Mouse (Mus musculus): ENCODE measurements around the gene Myo18a.

Gene Myo18a

GRCm38 (mm10) chr11:77896820-77897805 is 134.1 kb downstream of the Myo18a start:
- no peak for DNase-seq (ENCODE audit: low spot score in 2 of 2)

GRCm38 (mm10) chr11:77900187-77900586 is 137.1 kb downstream of the Myo18a start:
- DNase-seq (ENCODE audit: low spot score in 2 of 2) = no peak

DNA sequence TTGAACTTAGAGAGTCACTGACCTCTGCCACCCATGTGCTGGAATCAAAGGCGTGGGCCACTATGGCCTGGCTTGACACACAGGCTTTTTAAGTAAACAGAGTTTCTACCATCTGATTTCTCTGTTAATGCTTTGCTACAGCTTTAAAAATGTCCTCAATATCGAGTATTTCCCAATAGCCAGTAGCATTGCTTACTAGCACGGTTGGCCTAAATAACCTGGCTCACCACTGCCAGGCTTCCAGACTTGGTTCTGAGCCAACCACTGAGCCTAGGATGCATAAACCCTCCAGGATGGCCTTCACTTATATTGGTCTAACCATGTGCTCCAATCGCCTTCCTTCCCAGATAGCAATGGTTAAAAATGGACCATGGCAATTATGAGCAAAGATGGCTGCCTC is 137.7 kb downstream of the Myo18a start:
- no peak for DNase-seq (ENCODE audit: low spot score in 2 of 2)

DNA sequence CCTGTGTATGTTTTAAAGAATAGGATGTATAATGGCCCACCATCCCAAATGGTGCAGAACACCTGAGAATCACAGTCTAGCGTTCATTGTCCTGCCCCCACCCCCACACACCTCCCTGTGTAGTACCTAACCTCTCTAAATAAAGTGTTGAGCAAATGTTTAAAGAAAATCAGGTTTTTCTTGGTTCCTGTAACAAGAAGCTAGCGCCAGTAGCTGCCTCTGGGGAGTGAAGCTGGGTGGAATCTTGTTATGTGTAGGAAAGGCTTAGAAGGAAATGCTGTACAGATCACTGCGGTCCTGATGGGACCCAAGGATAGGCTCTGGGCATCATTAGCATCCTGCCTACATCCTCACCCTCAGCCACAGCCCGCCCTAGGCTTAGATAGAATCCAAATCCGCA is 138.3 kb downstream of the Myo18a start:
- DNase-seq (ENCODE audit: low spot score in 2 of 2) = no peak

GRCm38 (mm10) chr11:77901775-77902355 is 138.8 kb downstream of the Myo18a start:
- DNase-seq (ENCODE audit: low spot score in 2 of 2) = no peak

GRCm38 (mm10) chr11:77903761-77904160 is 140.7 kb downstream of the Myo18a start:
- no peak for DNase-seq (ENCODE audit: low spot score in 2 of 2)

DNA sequence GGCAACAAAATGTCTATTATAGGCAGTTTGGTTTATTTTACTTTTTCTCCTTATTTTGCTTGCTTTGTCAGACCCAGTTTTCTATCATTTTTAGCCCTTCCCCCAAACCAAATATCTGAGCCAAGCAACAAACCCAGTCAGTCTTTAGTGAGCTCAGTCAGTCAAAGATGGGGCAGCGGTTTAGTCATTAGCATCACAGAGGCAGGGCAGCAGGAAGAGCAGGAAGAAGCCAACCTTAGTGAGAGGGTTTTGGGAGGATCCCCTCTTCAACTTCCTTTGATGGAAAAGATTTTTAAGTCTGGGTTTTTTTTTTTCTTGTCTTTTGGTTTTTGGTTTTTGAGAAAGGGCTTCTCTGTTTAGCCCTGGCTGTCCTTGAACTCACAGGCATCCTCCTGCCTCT is 141.7 kb downstream of the Myo18a start:
- no peak for DNase-seq (ENCODE audit: low spot score in 2 of 2)

DNA sequence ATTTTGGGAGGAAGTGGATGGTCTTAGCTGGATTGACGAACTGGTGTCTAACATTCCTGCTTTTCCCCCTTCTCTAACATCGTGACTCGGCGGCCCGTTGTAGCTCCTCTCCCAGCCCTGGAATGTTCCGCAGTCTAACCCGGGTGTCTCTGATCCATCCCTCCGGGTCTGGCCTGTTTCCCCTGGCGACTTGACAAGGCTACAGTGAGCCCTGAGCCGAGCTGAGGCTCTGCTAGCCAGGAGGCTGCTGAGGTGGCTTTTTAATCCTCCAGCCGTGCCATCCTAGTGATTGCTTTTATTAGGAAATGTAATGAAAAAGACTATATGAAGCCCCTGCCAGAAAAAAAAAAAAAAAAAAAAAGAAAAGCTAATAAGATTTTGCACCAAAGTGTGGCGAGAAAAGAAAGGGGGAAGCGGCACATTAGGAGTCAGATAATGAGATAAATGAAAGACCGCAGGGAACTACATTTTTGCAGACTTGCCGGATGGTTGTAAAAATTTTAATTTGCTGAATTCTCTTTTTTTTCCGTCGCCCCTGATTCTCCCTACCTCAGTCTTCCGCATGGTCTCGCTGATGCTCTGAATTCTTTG is 143.1 kb downstream of the Myo18a start:
- DNase-seq (ENCODE audit: low spot score in 2 of 2) = no peak

DNA sequence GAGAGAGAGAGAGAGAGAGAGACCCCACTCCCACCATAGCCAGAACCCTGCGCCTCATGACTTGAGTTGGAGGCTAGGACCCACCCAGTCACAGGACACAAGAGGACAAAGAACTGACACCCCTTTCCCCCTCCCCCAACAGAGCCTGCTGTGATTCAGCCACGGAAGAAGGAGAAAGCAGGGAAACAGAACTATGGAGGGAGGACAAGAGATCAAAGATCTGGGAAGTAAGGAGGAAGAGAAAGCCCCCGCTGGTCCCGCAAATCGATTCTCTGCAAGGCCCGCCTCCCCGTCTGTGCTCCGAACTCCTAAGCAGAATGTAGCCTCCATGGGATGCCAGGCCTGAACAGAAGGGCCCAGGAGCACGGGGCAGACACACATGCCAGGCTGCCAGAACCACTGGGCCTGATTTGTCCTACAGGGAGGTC is 143.7 kb downstream of the Myo18a start:
- no peak for DNase-seq (ENCODE audit: low spot score in 2 of 2)

GRCm38 (mm10) chr11:77908468-77908867 is 145.4 kb downstream of the Myo18a start:
- DNase-seq (ENCODE audit: low spot score in 2 of 2) = no peak

- DNase-seq (ENCODE audit: low spot score in 2 of 2) = no peak
Measured at GRCm38 (mm10) chr11:77909376-77909775, 146.3 kb downstream of the Myo18a start.

DNA sequence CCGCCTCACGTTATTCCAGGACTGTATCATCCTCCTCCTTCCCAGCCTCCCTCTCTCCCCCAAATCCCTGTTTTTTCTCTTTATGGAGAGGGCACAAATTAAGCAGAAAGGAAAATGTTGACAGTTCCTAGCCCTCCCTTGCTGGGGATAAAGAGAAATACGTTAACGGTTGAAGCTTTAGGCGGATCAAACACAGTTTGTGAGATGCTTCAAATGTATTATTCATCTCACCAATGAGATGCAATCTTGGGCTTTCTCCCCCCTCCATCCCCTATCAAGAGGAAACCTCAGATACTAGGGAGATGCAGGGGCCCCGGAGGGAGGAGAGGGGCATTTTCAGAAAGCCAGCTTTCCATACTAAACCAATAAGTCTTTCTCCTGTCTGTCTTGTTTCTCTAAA is 146.7 kb downstream of the Myo18a start:
- no peak for DNase-seq (ENCODE audit: low spot score in 2 of 2)

DNA sequence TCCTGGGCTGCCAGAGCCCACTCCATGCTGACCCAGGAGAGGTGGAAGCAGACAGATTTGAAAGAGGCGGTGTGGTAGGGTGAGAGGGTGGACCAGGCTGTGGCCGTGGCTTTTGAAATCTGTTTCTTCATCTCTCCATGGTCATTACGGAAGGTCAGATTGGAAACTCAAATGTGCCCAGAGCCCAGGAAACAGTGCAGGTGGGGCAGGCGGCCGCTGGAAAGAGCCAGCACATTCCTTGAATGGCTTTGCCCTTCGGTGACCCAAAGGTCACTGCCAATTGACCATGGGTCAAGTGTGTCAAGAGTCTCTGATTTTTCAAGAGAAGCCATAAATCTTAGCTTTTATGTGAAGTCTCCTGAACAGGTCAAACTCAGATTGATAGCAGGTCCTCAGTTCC is 150.5 kb downstream of the Myo18a start:
- DNase-seq (ENCODE audit: low spot score in 2 of 2) = no peak

- DNase-seq (ENCODE audit: low spot score in 2 of 2) = no peak
Measured at GRCm38 (mm10) chr11:77914598-77915260, 151.7 kb downstream of the Myo18a start.

Data from natural killer cell, adult 2 months (primary cell).